Mouse (Mus musculus): Measurements from ENCODE around the gene Epb41.

Epb41 gene

DNA sequence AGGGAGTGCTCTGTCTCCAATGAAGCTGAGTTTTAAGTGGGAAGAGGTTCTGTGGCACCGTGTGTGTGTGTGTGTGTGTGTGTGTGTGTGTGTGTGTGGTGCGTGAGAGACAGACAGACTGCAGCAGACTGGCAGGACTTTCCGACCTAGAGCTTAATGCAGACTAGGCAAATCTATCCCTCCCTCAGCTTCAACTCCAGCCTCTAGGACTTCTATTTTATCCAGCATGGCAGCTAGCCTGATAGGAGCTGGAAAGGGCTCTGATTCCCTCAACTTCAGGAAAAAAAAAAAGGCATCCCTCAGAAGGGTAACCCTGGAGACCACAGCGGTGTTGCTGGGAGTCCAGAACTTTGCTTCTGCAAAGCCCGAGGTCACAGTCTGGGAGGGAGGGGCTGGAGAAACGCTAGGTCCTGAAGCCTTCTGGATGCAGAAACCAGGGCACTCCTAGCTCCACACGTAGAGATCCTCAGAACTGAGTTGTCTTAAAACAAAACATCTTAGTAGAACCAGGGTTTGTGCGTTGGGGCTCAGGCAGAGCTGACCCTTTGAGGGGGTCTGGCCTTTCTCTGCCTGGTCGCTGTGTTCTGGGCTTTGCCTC is 161.0 kb downstream of the Epb41 start:
- CTCF ChIA-PET = interaction anchor here (0.5 to 2.7 kb wide), 17 partner anchors 9 to 644 kb away, joined by 3 to 15 read pairs (median 4); no protein-coding TSS in a partner anchor
- POLR2A ChIA-PET = interaction anchor here (0.6 to 1.9 kb wide), 10 partner anchors 9 to 397 kb away, joined by 3 to 16 read pairs (median 3); partner anchors contain the start of gene Srsf4 (in 3 of the 4)

GRCm38 (mm10) chr4:131913526-131913925 is 161.6 kb downstream of the Epb41 start:
- ChIA-PET POLR2A (interaction anchor here (0.6 to 1.9 kb wide), 11 partner anchors 9 to 398 kb away, joined by 3 to 16 read pairs (median 3); partner anchors contain the start of gene Srsf4 (in 3 of the 4)), CTCF (interaction anchor here (0.6 to 2.7 kb wide), 14 partner anchors 9 to 436 kb away, joined by 3 to 15 read pairs (median 4); no protein-coding TSS in a partner anchor)

GRCm38 (mm10) chr4:131911521-131911920 is 163.6 kb downstream of the Epb41 start:
- POLR2A ChIA-PET = interaction anchor here in 3 of 4 experiments (0.5 to 1.8 kb wide), 10 partner anchors 105 to 437 kb away, joined by 3 to 7 read pairs (median 3); partner anchors contain the start of genes Epb41 (in 1 of the 3) and Gm10300 (in 1 of the 3)
- CTCF ChIA-PET = interaction anchor here in 2 of 4 experiments (0.6 to 1.1 kb wide), 3 partner anchors 11 to 190 kb away, joined by 3 to 8 read pairs (median 4); no protein-coding TSS in a partner anchor

GRCm38 (mm10) chr4:131910237-131910994 is 164.7 kb downstream of the Epb41 start:
- CTCF ChIA-PET = interaction anchor here in 2 of 4 experiments (0.6 to 1.1 kb wide), 4 partner anchors 10 to 268 kb away, joined by 3 to 4 read pairs (median 4); no protein-coding TSS in a partner anchor

GRCm38 (mm10) chr4:131907912-131908311 is 167.2 kb downstream of the Epb41 start:
- CTCF ChIA-PET = no interaction called here
- POLR2A ChIA-PET = interaction anchor here in 1 of 4 experiments (1.0 kb wide), 1 partner anchor 21 kb away, joined by 3 read pairs; no protein-coding TSS in a partner anchor

More at GRCm38 (mm10) chr4:131910237-131910994, 164.7 kb downstream of the Epb41 start:
- POLR2A ChIA-PET = interaction anchor here in 2 of 4 experiments (0.6 to 1.8 kb wide), 5 partner anchors 9 to 165 kb away, joined by 3 to 7 read pairs (median 5); partner anchors contain the start of genes Srsf4 (in 2 of the 2), Epb41 (in 1 of the 2) and Gm10300 (in 1 of the 2)

DNA sequence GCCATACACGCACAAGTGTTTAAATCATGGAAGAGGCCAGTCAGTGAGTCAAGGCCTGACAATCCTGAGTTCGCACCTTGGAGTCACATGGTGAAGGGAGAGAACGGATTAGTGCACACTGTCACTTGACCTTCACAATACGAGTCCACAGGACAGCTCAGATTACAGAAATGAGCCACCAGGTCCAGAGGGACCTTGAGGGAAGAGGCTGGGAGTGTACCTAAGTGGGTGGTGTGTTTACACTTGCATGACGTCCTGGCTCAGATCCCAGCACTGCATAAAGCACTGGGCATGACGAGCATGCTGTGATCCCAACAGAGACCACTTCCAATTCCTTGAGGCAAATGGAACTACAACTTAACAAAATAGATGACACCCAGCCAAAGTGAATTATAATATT is 168.7 kb downstream of the Epb41 start:
- ChIA-PET CTCF (interaction anchor here in 1 of 4 experiments (1.0 kb wide), 1 partner anchor 10 kb away, joined by 5 read pairs; no protein-coding TSS in a partner anchor), POLR2A (no interaction called here)

DNA sequence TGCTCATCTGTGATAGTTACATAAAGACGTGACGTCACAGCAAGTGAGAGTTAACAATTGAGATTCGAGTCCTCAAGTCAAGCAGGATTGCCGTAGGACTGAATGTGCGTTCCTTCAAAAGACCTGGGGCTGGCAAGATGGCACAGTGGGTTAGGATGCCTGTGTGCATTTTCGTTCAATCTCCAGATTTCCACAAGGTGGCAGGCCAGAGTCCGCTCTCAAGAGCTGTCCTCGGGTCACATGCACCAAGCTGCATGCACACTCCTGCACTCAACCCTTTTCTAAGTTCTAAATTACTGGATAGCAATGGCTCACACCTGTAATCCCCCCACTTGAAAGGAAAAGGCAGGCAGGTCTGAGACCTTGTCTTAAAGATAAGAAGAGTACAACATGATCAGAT is 170.6 kb downstream of the Epb41 start:
- CTCF ChIA-PET = interaction anchor here (0.5 to 2.8 kb wide), 41 partner anchors 9 to 529 kb away, joined by 3 to 17 read pairs (median 4); partner anchors contain the start of gene Srsf4 (in 1 of the 4)
- POLR2A ChIA-PET = interaction anchor here (0.5 to 2.9 kb wide), 30 partner anchors 9 to 366 kb away, joined by 3 to 15 read pairs (median 4); partner anchors contain the start of gene Srsf4 (in 3 of the 4)

DNA sequence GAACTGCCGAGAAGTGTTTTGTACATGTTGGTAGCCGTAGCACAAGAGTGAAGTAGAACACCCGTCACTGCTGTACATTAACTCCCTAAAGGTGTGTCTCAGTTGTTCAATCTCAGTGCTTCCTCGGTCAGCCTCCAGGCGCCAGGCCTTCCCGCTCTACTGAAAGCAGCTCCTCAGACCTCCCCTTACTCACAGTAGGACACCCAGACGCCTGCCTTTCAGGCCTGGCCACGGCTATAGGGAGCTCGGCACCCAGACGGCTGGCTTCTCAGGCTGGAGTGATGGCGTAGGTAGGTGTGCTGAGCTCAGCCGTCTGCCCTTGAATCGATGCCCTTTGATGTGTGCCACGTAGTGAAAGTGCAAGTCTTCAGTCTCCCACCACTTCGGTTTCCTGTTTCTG is 174.0 kb downstream of the Epb41 start:
- CTCF ChIA-PET = interaction anchor here in 1 of 4 experiments (0.5 kb wide), 1 partner anchor 13 kb away, joined by 5 read pairs; no protein-coding TSS in a partner anchor
- POLR2A ChIA-PET = interaction anchor here in 3 of 4 experiments (0.5 to 5.4 kb wide), 13 partner anchors 9 to 121 kb away, joined by 3 to 47 read pairs (median 6); partner anchors contain the start of gene Srsf4 (in 3 of the 3)

GRCm38 (mm10) chr4:131899180-131899554 is 176.0 kb downstream of the Epb41 start:
- CTCF ChIA-PET = no interaction called here

DNA sequence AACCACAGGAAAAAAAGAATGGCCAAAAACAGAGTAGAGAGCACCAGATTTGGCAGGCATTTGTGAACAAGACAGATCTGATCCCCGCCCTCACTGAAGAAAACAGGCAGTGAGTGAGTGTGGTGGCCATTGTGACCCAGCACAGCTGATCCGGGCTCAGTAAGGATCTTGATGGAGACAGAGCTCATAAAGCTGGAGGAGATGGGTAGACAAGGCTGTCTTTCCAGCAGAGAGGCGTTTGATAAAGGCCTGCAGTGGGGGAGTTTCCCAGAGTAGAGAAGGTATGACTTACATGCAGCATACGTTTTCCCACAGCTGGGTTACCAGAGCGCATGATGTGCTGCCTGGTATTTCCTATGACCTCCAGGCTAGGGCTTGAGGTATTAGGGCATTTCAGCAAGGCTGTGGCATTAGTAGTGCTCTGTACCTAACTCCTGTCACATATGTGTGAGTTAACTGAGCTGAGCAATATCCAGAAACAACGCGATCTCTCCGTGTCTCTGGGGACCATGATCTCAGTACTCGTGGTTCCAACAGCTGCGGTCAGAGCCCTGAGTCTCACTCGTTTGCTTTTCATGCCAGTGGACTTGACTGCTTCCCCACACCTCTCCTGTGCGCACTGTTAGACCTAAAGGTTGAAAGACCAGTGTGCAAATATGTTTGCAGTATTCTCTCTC is 176.5 kb downstream of the Epb41 start:
- ChIA-PET CTCF (no interaction called here), POLR2A (interaction anchor here in 3 of 4 experiments (0.5 to 5.4 kb wide), 12 partner anchors 9 to 178 kb away, joined by 3 to 47 read pairs (median 3); partner anchors contain the start of genes Srsf4 (in 2 of the 3) and Epb41 (in 1 of the 3))

More at GRCm38 (mm10) chr4:131899180-131899554, 176.0 kb downstream of the Epb41 start:
- POLR2A ChIA-PET = interaction anchor here in 3 of 4 experiments (0.5 to 5.4 kb wide), 7 partner anchors 9 to 25 kb away, joined by 3 to 47 read pairs (median 9); partner anchors contain the start of gene Srsf4 (in 2 of the 3)

GRCm38 (mm10) chr4:131897787-131898186 is 177.3 kb downstream of the Epb41 start:
- CTCF ChIA-PET = no interaction called here
- POLR2A ChIA-PET = interaction anchor here in 2 of 4 experiments (0.7 to 5.4 kb wide), 8 partner anchors 9 to 179 kb away, joined by 3 to 47 read pairs (median 3); partner anchors contain the start of genes Epb41 (in 1 of the 2) and Srsf4 (in 1 of the 2)

DNA sequence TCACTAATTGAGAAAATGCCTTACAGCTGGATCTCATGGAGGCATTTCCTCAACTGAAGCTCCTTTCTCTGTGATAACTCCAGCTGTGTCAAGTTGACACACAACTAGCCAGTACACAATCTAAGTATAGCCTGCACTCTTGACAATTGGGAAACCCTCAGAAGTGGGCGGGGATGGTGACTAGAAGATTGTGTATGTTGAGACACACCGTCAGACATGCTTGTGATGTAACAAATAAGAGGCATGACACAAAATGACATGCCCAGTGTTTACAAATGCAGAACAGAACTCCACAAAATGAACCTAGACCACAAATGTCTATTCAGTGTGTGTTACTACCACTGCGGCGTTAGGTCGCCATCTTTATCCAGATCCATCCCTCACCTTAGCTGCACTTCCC is 178.0 kb downstream of the Epb41 start:
- POLR2A ChIA-PET = interaction anchor here in 2 of 4 experiments (0.7 to 5.4 kb wide), 7 partner anchors 8 to 180 kb away, joined by 3 to 47 read pairs (median 3); partner anchors contain the start of genes Epb41 (in 1 of the 2) and Srsf4 (in 1 of the 2)
- CTCF ChIA-PET = no interaction called here

- POLR2A ChIA-PET = interaction anchor here in 3 of 4 experiments (1.6 to 7.6 kb wide), 8 partner anchors 10 to 184 kb away, joined by 4 to 100 read pairs (median 10); partner anchors contain the start of genes Srsf4 (in 3 of the 3), Epb41 (in 1 of the 3) and Gm10300 (in 1 of the 3)
- CTCF ChIA-PET = interaction anchor here (0.7 to 2.2 kb wide), 5 partner anchors 14 to 25 kb away, joined by 3 to 9 read pairs (median 4); no protein-coding TSS in a partner anchor
Measured at GRCm38 (mm10) chr4:131890692-131891091, 184.4 kb downstream of the Epb41 start.

DNA sequence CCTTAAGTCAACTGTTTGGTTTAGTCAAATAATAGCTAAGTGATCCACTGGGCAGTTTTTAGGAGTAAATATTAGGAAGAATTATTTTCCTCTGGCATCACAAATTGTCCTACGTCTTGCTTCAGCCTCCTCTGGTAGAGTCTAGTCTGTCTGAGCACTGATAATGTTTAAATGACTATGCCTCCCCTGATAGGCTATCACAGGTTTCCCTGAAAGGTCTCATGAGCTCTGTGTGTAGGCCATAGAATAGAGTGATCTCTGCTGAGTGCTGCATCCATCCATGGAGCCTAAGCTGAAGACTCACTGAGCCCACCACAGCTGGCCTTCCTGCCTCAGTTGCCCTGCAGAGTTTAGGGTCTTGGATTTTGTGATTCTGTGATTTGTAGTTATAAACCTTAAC is 186.6 kb downstream of the Epb41 start:
- ChIA-PET CTCF (interaction anchor here in 1 of 4 experiments (0.8 kb wide), 1 partner anchor 16 kb away, joined by 4 read pairs; no protein-coding TSS in a partner anchor), POLR2A (interaction anchor here in 2 of 4 experiments (0.9 to 7.6 kb wide), 5 partner anchors 9 to 34 kb away, joined by 3 to 100 read pairs (median 4); partner anchors contain the start of gene Srsf4 (in 1 of the 2))

DNA sequence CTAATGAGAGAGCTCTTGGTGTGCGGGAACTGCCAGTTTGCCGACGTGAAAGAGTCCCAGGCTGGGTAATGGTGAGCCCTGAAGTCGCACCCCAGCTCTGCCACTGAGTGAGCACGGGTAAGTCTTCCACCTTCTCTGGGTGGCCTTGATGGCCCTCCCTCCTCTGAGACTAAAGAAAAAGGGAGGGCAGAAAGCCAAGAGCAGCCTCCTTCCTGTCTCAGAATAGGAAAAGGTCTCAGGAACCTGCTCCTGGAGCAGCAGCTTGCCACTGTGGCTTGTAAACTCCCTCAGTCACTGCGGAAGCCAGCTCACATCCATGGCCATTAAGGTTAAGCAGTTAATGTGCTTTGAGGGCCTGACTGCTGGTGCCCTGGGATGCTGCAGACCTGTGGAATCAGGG is 189.7 kb downstream of the Epb41 start:
- ChIA-PET POLR2A (interaction anchor here (0.7 to 6.8 kb wide), 12 partner anchors 8 to 387 kb away, joined by 3 to 98 read pairs (median 4); partner anchors contain the start of gene Srsf4 (in 3 of the 4)), CTCF (interaction anchor here in 3 of 4 experiments (0.7 to 1.4 kb wide), 3 partner anchors 19 to 30 kb away, joined by 3 to 6 read pairs (median 4); no protein-coding TSS in a partner anchor)

GRCm38 (mm10) chr4:131883571-131883970 is 191.6 kb downstream of the Epb41 start:
- ChIA-PET POLR2A (interaction anchor here in 3 of 4 experiments (0.6 to 6.8 kb wide), 6 partner anchors 10 to 959 kb away, joined by 3 to 98 read pairs (median 12); partner anchors contain the start of genes Srsf4 (in 2 of the 3) and Ppp1r8 (in 1 of the 3)), CTCF (no interaction called here)

DNA sequence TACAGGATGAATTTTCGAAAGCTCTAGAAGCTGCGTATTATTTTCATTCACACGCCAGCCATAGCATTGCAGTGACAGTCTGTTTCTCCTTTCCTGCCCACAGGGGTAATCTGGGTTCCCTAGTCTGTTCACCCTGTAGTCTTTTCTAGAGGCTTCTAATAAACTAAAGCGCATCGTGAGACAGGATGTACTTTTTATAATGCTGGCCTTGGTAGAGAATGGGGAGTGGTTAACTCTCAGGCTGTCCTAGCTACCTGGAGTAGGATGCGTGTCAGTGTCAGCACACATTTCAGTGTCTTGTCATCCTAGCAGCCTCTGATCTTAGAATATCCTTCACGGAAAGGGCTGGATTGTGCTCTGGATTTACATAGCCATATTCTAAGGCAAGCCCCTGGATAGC is 193.8 kb downstream of the Epb41 start:
- CTCF ChIA-PET = interaction anchor here in 2 of 4 experiments (0.5 to 1.0 kb wide), 2 partner anchors 19 to 240 kb away, joined by 3 read pairs; no protein-coding TSS in a partner anchor
- POLR2A ChIA-PET = interaction anchor here (0.9 to 6.8 kb wide), 13 partner anchors 7 to 389 kb away, joined by 3 to 98 read pairs (median 8); partner anchors contain the start of gene Srsf4 (in 4 of the 4)
